Mouse (Mus musculus): ENCODE results near the gene Txnrd2. TPM values are rescaled to one million over a fixed set of nuclear protein-coding genes. Genes with fewer than 3 reads are reported as not detected.

The Txnrd2 gene
- polyA plus RNA-seq, 1 experiment from 2014 or later: 20.4 TPM

DNA sequence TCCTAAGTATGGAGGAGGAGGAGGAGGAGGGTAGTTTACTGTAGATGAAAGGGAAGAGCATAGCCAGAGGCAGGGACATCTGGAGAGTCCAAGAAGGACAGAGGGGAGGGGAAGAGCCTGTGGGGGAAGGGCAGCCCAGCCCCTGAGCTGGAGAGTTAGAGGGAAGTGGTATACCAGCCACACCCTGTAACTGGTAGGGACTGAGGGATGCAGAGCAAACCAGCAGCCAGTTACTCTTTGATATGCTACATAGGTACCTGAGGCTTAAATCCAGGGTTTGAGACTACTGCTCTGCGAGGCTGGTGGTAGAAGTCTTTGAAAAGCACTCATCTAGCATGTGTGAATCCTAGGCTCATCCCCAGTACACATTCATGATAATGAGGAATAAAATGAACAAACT is 64.7 kb downstream of the Txnrd2 start:
- DNase-seq (ENCODE audit: low spot score): no peak
- Histone ChIP-seq H3K9ac (ENCODE audit: low read length) (no peak overlapping the region), H3K27ac (ENCODE audit: low read depth, low read length) (no peak overlapping the region), H3K4me3 (ENCODE audit: low read depth, low read length) (no peak overlapping the region), H3K27me3 (ENCODE audit: control insufficient read depth, insufficient read depth, low read length) (no peaks in the 10 kb centered on the region), H3K9me3 (ENCODE audit: control insufficient read depth, low read length) (no peaks in the 10 kb centered on the region), H3K4me2 (ENCODE audit: low read depth) (no peak overlapping the region), H3K36me3 (ENCODE audit: control insufficient read depth, insufficient read depth, low read length) (no peaks in the 10 kb centered on the region), H3K4me1 (ENCODE audit: control insufficient read depth, insufficient read depth, low read length) (no peaks in the 10 kb centered on the region)
- no peak for ATAC-seq (ENCODE audit: insufficient read depth, low FRiP score, low TSS enrichment)
- 49% methylated on average over 1 of the region's 1 CpGs for WGBS

DNA sequence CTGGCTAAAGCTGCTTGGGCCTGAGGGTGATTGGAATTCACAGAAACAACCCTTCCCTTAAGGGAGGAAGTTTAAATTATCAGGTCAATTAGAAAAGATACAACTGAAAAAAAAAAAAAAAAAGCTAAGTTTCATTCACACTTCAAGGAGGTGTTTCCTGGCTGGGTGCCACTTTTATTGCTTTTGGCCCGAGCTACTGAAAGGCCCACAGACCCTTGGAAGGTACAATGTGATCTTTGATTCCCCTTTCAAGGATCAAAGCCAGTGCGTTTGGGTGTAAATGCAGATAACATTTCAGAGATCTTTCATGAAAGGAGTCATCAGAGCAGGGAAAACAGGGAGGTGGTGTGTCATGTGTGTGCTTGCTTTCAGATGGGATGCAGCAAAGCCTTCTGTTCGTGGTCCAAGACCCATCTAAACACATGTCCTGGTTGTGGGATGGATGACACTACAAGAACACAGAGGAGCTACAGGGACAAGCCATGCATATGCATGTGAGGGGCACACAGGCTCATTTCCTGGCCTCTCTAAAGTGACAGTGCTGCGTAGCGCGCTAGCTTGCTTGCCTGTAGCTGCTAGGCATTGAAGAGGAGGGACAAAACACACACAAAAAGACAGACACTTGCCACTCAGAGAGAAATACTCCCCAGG is 71.8 kb downstream of the Txnrd2 start:
- peak; percentile 64 for ATAC-seq (ENCODE audit: insufficient read depth, low FRiP score, low TSS enrichment)
- Histone ChIP-seq H3K9ac (ENCODE audit: low read length) (peak overlapping the region; percentile 79), H3K9me3 (ENCODE audit: control insufficient read depth, low read length) (no peaks in the 10 kb centered on the region), H3K27ac (ENCODE audit: low read depth, low read length) (peak overlapping the region; percentile 83), H3K27me3 (ENCODE audit: control insufficient read depth, insufficient read depth, low read length) (no peaks in the 10 kb centered on the region), H3K4me1 (ENCODE audit: control insufficient read depth, insufficient read depth, low read length) (peaks cover 11% of the 10 kb centered on the region), H3K36me3 (ENCODE audit: control insufficient read depth, insufficient read depth, low read length) (peaks cover 4% of the 10 kb centered on the region; the same call in 1 of the 2 replicates), H3K4me3 (ENCODE audit: low read depth, low read length) (peak overlapping the region; percentile 70), H3K4me2 (ENCODE audit: low read depth) (peak overlapping the region; percentile 93)
- WGBS: 4% methylated on average over 6 of the region's 6 CpGs
- no peak for DNase-seq (ENCODE audit: low spot score)

- ATAC-seq (ENCODE audit: insufficient read depth, low FRiP score, low TSS enrichment): peak; percentile 99
- Histone ChIP-seq H3K36me3 (ENCODE audit: control insufficient read depth, insufficient read depth, low read length) (peaks cover 4% of the 10 kb centered on the region; the same call in 1 of the 2 replicates), H3K4me1 (ENCODE audit: control insufficient read depth, insufficient read depth, low read length) (peaks cover 11% of the 10 kb centered on the region), H3K9ac (ENCODE audit: low read length) (peak within 1 kb of the TSS; percentile 79), H3K4me2 (ENCODE audit: low read depth) (peak within 1 kb of the TSS; percentile 93), H3K9me3 (ENCODE audit: control insufficient read depth, low read length) (no peaks in the 10 kb centered on the region), H3K27me3 (ENCODE audit: control insufficient read depth, insufficient read depth, low read length) (no peaks in the 10 kb centered on the region), H3K4me3 (ENCODE audit: low read depth, low read length) (peak within 1 kb of the TSS; percentile 70), H3K27ac (ENCODE audit: low read depth, low read length) (peak within 1 kb of the TSS; percentile 83)
- WGBS: 0% methylated on average over 34 of the region's 51 CpGs
- DNase-seq (ENCODE audit: low spot score): peak; percentile 99
Measured at GRCm38 (mm10) chr16:18498558-18498990, 72.4 kb downstream of the Txnrd2 start, which contains the start of the genes Gnb1l and Rtl10. Gene Gnb1l, plus strand, starts transcription at chr16:18498713. Gene Rtl10, plus strand, starts transcription at chr16:18498901.

- ATAC-seq (ENCODE audit: insufficient read depth, low FRiP score, low TSS enrichment): no peak; the same call in 1 of the 2 replicates
Measured at GRCm38 (mm10) chr16:18498996-18499395, 72.8 kb downstream of the Txnrd2 start.

GRCm38 (mm10) chr16:18501531-18501930 is 75.3 kb downstream of the Txnrd2 start:
- Histone ChIP-seq H3K36me3 (ENCODE audit: control insufficient read depth, insufficient read depth, low read length) (peaks cover 4% of the 10 kb centered on the region; the same call in 1 of the 2 replicates), H3K4me1 (ENCODE audit: control insufficient read depth, insufficient read depth, low read length) (peaks cover 11% of the 10 kb centered on the region), H3K4me3 (ENCODE audit: low read depth, low read length) (no peak overlapping the region), H3K27ac (ENCODE audit: low read depth, low read length) (no peak overlapping the region), H3K27me3 (ENCODE audit: control insufficient read depth, insufficient read depth, low read length) (no peaks in the 10 kb centered on the region), H3K9me3 (ENCODE audit: control insufficient read depth, low read length) (no peaks in the 10 kb centered on the region), H3K4me2 (ENCODE audit: low read depth) (no peak overlapping the region), H3K9ac (ENCODE audit: low read length) (no peak overlapping the region)
- 91% methylated on average over 6 of the region's 6 CpGs for WGBS
- ATAC-seq (ENCODE audit: insufficient read depth, low FRiP score, low TSS enrichment) (no peak), DNase-seq (ENCODE audit: low spot score) (no peak)

More at GRCm38 (mm10) chr16:18498996-18499395, 72.8 kb downstream of the Txnrd2 start:
- peaks cover 4% of the 10 kb centered on the region; the same call in 1 of the 2 replicates for H3K36me3 ChIP-seq (ENCODE audit: control insufficient read depth, insufficient read depth, low read length)
- DNase-seq (ENCODE audit: low spot score): no peak
- H3K27me3 ChIP-seq (ENCODE audit: control insufficient read depth, insufficient read depth, low read length): no peaks in the 10 kb centered on the region
- peak overlapping the region; percentile 70 for H3K4me3 ChIP-seq (ENCODE audit: low read depth, low read length)
- H3K9me3 ChIP-seq (ENCODE audit: control insufficient read depth, low read length): no peaks in the 10 kb centered on the region
- H3K27ac ChIP-seq (ENCODE audit: low read depth, low read length): no peak overlapping the region
- H3K9ac ChIP-seq (ENCODE audit: low read length): peak overlapping the region; percentile 79
- peaks cover 11% of the 10 kb centered on the region for H3K4me1 ChIP-seq (ENCODE audit: control insufficient read depth, insufficient read depth, low read length)
- peak overlapping the region; percentile 93 for H3K4me2 ChIP-seq (ENCODE audit: low read depth)
- under 1% methylated on average over 24 of the region's 24 CpGs for WGBS

GRCm38 (mm10) chr16:18503566-18504342 is 77.6 kb downstream of the Txnrd2 start:
- no peaks in the 10 kb centered on the region for H3K9me3 ChIP-seq (ENCODE audit: control insufficient read depth, low read length)
- ATAC-seq (ENCODE audit: insufficient read depth, low FRiP score, low TSS enrichment) (no peak), DNase-seq (ENCODE audit: low spot score) (no peak)
- H3K4me2 ChIP-seq (ENCODE audit: low read depth): no peak overlapping the region
- 94% methylated on average over 14 of the region's 14 CpGs for WGBS
- H3K9ac ChIP-seq (ENCODE audit: low read length): no peak overlapping the region
- H3K27me3 ChIP-seq (ENCODE audit: control insufficient read depth, insufficient read depth, low read length): no peaks in the 10 kb centered on the region
- H3K4me1 ChIP-seq (ENCODE audit: control insufficient read depth, insufficient read depth, low read length): peaks cover 7% of the 10 kb centered on the region
- H3K36me3 ChIP-seq (ENCODE audit: control insufficient read depth, insufficient read depth, low read length): peaks cover 4% of the 10 kb centered on the region; the same call in 1 of the 2 replicates
- H3K4me3 ChIP-seq (ENCODE audit: low read depth, low read length): no peak overlapping the region
- H3K27ac ChIP-seq (ENCODE audit: low read depth, low read length): no peak overlapping the region

GRCm38 (mm10) chr16:18506524-18507199 is 80.5 kb downstream of the Txnrd2 start:
- Histone ChIP-seq H3K4me3 (ENCODE audit: low read depth, low read length) (no peak overlapping the region), H3K4me2 (ENCODE audit: low read depth) (no peak overlapping the region), H3K27ac (ENCODE audit: low read depth, low read length) (no peak overlapping the region), H3K27me3 (ENCODE audit: control insufficient read depth, insufficient read depth, low read length) (no peaks in the 10 kb centered on the region), H3K9me3 (ENCODE audit: control insufficient read depth, low read length) (no peaks in the 10 kb centered on the region), H3K36me3 (ENCODE audit: control insufficient read depth, insufficient read depth, low read length) (peaks cover 2% of the 10 kb centered on the region; the same call in 1 of the 2 replicates), H3K9ac (ENCODE audit: low read length) (no peak overlapping the region), H3K4me1 (ENCODE audit: control insufficient read depth, insufficient read depth, low read length) (no peaks in the 10 kb centered on the region)
- WGBS: 94% methylated on average over 3 of the region's 3 CpGs
- no peak for DNase-seq (ENCODE audit: low spot score)
- no peak for ATAC-seq (ENCODE audit: insufficient read depth, low FRiP score, low TSS enrichment)

GRCm38 (mm10) chr16:18507200-18507549 is 81.0 kb downstream of the Txnrd2 start:
- 58% methylated on average over 1 of the region's 1 CpGs for WGBS
- H3K4me1 ChIP-seq (ENCODE audit: control insufficient read depth, insufficient read depth, low read length): no peaks in the 10 kb centered on the region
- H3K27ac ChIP-seq (ENCODE audit: low read depth, low read length): no peak overlapping the region
- no peak for ATAC-seq (ENCODE audit: insufficient read depth, low FRiP score, low TSS enrichment)
- H3K9ac ChIP-seq (ENCODE audit: low read length): no peak overlapping the region
- no peak overlapping the region for H3K4me3 ChIP-seq (ENCODE audit: low read depth, low read length)
- no peak overlapping the region for H3K4me2 ChIP-seq (ENCODE audit: low read depth)
- H3K36me3 ChIP-seq (ENCODE audit: control insufficient read depth, insufficient read depth, low read length): 0 out of 2 replicates have a peak, but pooled peaks cover 2% of the 10 kb centered on the region
- no peaks in the 10 kb centered on the region for H3K27me3 ChIP-seq (ENCODE audit: control insufficient read depth, insufficient read depth, low read length)
- no peak for DNase-seq (ENCODE audit: low spot score)
- no peaks in the 10 kb centered on the region for H3K9me3 ChIP-seq (ENCODE audit: control insufficient read depth, low read length)

Measured in neural tube, embryonic 11.5 days (tissue).